Mouse (Mus musculus) left cerebral cortex, postnatal 14 days (tissue): ENCODE measurements around the gene Gm21719. TPM values are rescaled to one million over a fixed set of nuclear protein-coding genes. Genes with fewer than 3 reads are reported as not detected.
"Not testable (repeated sequence)": the region's sequence is repeated elsewhere in the genome, so short reads cannot be mapped to it uniquely, and the experiment has no call there.

Experiments used
- DNase-seq, 2 experiments: peaks; one replicate each; pipeline ENCODE4 v3.0.0; 2021 to 2022; ENCODE audit warnings: low spot score in 2 of 2, mixed read lengths in 1 of 2
- intact Hi-C: fragments of 180-260 bp; cut with DNase I; formaldehyde crosslinking; loops from one replicate; pipeline ENCODE4 v1.15.1; 2025
- long read RNA-seq, 2 experiments: library from polyadenylated mRNA; stranded (forward); transcript quantifications; one replicate each; pipeline ENCODE4 v2.0.0; 2021
- total RNA-seq, 2 experiments: library from RNA; stranded (reverse); gene quantifications; 2 replicates each; pipeline ENCODE4 v1.2.3; 2021

Gm21719 gene
- total RNA-seq = not detected
- long read RNA-seq, experiment 1 = 0 reads
- long read RNA-seq, experiment 2 = 0 reads

DNA sequence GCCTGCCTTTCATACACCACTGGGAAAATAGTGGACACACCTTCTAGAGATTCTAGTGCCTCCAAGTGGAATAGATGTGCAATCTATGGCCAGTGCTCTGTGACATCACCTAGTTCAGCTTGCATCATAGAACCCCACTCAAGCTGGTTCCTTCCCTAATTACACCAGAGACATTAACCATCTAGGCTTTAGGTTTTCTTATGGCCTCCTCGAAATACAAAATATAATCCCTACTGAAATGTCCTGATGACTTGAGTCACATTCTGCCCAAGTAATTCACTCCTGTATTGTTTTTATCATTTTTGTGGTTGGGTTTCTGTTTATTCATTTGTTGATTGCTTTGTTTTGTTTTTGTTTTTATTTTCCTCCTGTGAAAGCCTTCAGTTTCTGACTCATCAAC lies at the start of gene Gm21719:
Gene Gm21719 (minus strand): TSS at position 101 of the 400 bp plus-strand sequence.
- intact Hi-C loops, DNase-seq: not testable (repeated sequence)

Other genes starting within 250 kb of the Gm21719 start
- not detected for gene Gm28919, start 99.3 kb downstream of the Gm21719 start, total RNA-seq
- not detected for gene Gm20830, start 235.4 kb upstream of the Gm21719 start, total RNA-seq